In genomic region chr2:148580286-148580966, GRCm38 (mm10) we compare ENCODE assay signal across 9 mouse cellular contexts.
DNase-seq lines count a peak whose midpoint lies in the region; ATAC-seq lines count a peak whose summit lies in the region.
"Had no signal": no experiment of that assay in that cellular context is flagged by ENCODE, and none has a peak within 500 bp of the region (broad histone marks: within the 10 kb centered on the region; RNA-seq: fewer than 3 reads in every experiment).

No protein-coding gene starts in this region.

- H3K9ac ChIP-seq in midbrain, embryonic 14.5 days (replicated peaks; ENCODE audit: low read length), result no peak overlapping the region
- H3K9ac ChIP-seq: heart, embryonic 15.5 days had no signal

- H3K4me2 ChIP-seq in midbrain, embryonic 14.5 days (ENCODE audit: low read length), result no peak overlapping the region
- H3K4me2 ChIP-seq: heart, embryonic 15.5 days had no signal

- WGBS in midbrain, embryonic 14.5 days, result 36% methylated on average over 7 of the region's 7 CpGs

- no peaks in the 10 kb centered on the region for H3K27me3 ChIP-seq in midbrain, embryonic 14.5 days (ENCODE audit: control insufficient read depth, insufficient read depth, low read length)
- H3K27me3 ChIP-seq: heart, embryonic 15.5 days had no signal

- DNase-seq in frontal cortex, postnatal 25 days (ENCODE audit: low spot score in 2 of 2), result no peak
- DNase-seq in urinary bladder, postnatal 25 days (ENCODE audit: low spot score), result peak; percentile 17
- no peak for DNase-seq in urinary bladder, adult 2 months (ENCODE audit: low spot score)
- peak; percentile 35 for DNase-seq in heart, adult 8-10 months (ENCODE audit: low spot score)
- DNase-seq in layer of hippocampus, postnatal 36 days, result peak; percentile 5 to 32
- peak; percentile 78 for DNase-seq in midbrain, embryonic 14.5 days
- DNase-seq in thymus, postnatal 25 days, result peak; percentile 4

- H3K4me3 ChIP-seq in midbrain, embryonic 14.5 days (replicated peaks; ENCODE audit: low read depth, low read length), result no peak overlapping the region
- H3K4me3 ChIP-seq: heart, embryonic 15.5 days had no signal

- ATAC-seq in frontal cortex, adult (ENCODE audit: low TSS enrichment), result peak; percentile 95
- ATAC-seq in midbrain, embryonic 14.5 days (ENCODE audit: low FRiP score, low TSS enrichment), result peak; percentile 62; the same call in 1 of the 2 replicates

- no peaks in the 10 kb centered on the region for H3K36me3 ChIP-seq in midbrain, embryonic 14.5 days (ENCODE audit: control insufficient read depth, insufficient read depth, low read length)
- H3K36me3 ChIP-seq: heart, embryonic 15.5 days had no signal

- no peak overlapping the region for H3K27ac ChIP-seq in midbrain, embryonic 14.5 days (replicated peaks; ENCODE audit: low read depth, low read length)
- H3K27ac ChIP-seq: heart, embryonic 15.5 days had no signal

- H3K4me1 ChIP-seq in midbrain, embryonic 14.5 days (ENCODE audit: control insufficient read depth, insufficient read depth, low read length), result no peaks in the 10 kb centered on the region
- H3K4me1 ChIP-seq: heart, embryonic 15.5 days had no signal

- no peaks in the 10 kb centered on the region for H3K9me3 ChIP-seq in midbrain, embryonic 14.5 days (ENCODE audit: control insufficient read depth, low read length)
- H3K9me3 ChIP-seq: heart, embryonic 15.5 days had no signal

Comparison
In these comparisons a context has a peak if more than half of its experiments do, and no peak if none do; other contexts are left out.
1. DNase-seq: peak in urinary bladder, postnatal 25 days (single experiment), heart, adult 8-10 months (single experiment), layer of hippocampus, postnatal 36 days (2 of 2), midbrain, embryonic 14.5 days (single experiment) and thymus, postnatal 25 days (single experiment); none in frontal cortex, postnatal 25 days (0 of 2) and urinary bladder, adult 2 months (single experiment).